Mouse (Mus musculus): ENCODE measurements around the gene Rngtt. TPM values are rescaled to one million over a fixed set of nuclear protein-coding genes. Genes with fewer than 3 reads are reported as not detected.

Gene Rngtt
- polyA plus RNA-seq, 1 experiment from 2014 or later, result 19.2 TPM

GRCm38 (mm10) chr4:33464432-33464831 lies 154.3 kb downstream of the Rngtt start:
- H3K4me1 ChIP-seq (ENCODE audit: control insufficient read depth, insufficient read depth, low read depth, low read length), result no peaks in the 10 kb centered on the region
- ATAC-seq, result no peak
- 73% methylated on average over 1 of the region's 1 CpGs for WGBS
- no peak overlapping the region for H3K27ac ChIP-seq (ENCODE audit: low read depth, low read length)
- no peaks in the 10 kb centered on the region for H3K27me3 ChIP-seq (replicated peaks; ENCODE audit: control insufficient read depth, insufficient read depth, low read length)
- H3K4me3 ChIP-seq (ENCODE audit: low read length), result no peak overlapping the region
- H3K9me3 ChIP-seq (ENCODE audit: control insufficient read depth, low read length), result no peaks in the 10 kb centered on the region
- H3K36me3 ChIP-seq (ENCODE audit: control insufficient read depth, insufficient read depth, low read length), result peaks cover 4% of the 10 kb centered on the region; the same call in 1 of the 2 replicates
- H3K4me2 ChIP-seq (ENCODE audit: low read length), result no peak overlapping the region
- no peak overlapping the region for H3K9ac ChIP-seq (ENCODE audit: low read depth, low read length)

DNA sequence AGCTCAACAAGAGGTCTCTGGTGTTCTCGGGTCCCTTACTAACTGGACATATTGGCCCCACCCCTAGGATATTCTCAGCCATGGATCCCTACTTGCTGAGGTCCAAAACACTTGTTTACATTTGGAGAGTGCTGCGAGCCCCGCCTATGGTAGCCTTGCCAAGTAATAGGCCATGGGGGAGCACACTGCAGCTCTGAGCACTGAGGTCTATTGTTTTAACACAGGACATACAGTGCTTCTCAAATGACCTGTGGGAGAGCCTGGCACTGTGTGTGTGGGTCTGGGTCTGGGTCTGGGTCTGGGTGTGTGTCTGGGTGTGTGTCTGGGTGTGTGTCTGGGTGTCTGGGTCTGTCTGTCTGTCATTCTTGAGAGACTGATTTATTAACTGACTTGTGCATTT lies 155.8 kb downstream of the Rngtt start:
- no peaks in the 10 kb centered on the region for H3K9me3 ChIP-seq (ENCODE audit: control insufficient read depth, low read length)
- H3K9ac ChIP-seq (ENCODE audit: low read depth, low read length), result no peak overlapping the region
- H3K27me3 ChIP-seq (replicated peaks; ENCODE audit: control insufficient read depth, insufficient read depth, low read length), result no peaks in the 10 kb centered on the region
- H3K27ac ChIP-seq (ENCODE audit: low read depth, low read length), result no peak overlapping the region
- ATAC-seq, result no peak
- H3K36me3 ChIP-seq (ENCODE audit: control insufficient read depth, insufficient read depth, low read length), result peaks cover 4% of the 10 kb centered on the region; the same call in 1 of the 2 replicates
- no peak overlapping the region for H3K4me2 ChIP-seq (ENCODE audit: low read length)
- no peak overlapping the region for H3K4me3 ChIP-seq (ENCODE audit: low read length)
- WGBS, result 90% methylated on average over 3 of the region's 3 CpGs
- H3K4me1 ChIP-seq (ENCODE audit: control insufficient read depth, insufficient read depth, low read depth, low read length), result no peaks in the 10 kb centered on the region

GRCm38 (mm10) chr4:33466970-33467399 lies 156.9 kb downstream of the Rngtt start:
- 86% methylated on average over 2 of the region's 2 CpGs for WGBS
- Histone ChIP-seq H3K9ac (ENCODE audit: low read depth, low read length) (no peak overlapping the region), H3K36me3 (ENCODE audit: control insufficient read depth, insufficient read depth, low read length) (peaks cover 4% of the 10 kb centered on the region; the same call in 1 of the 2 replicates), H3K4me3 (ENCODE audit: low read length) (no peak overlapping the region), H3K27me3 (replicated peaks; ENCODE audit: control insufficient read depth, insufficient read depth, low read length) (no peaks in the 10 kb centered on the region), H3K4me2 (ENCODE audit: low read length) (no peak overlapping the region), H3K9me3 (ENCODE audit: control insufficient read depth, low read length) (no peaks in the 10 kb centered on the region), H3K27ac (ENCODE audit: low read depth, low read length) (no peak overlapping the region), H3K4me1 (ENCODE audit: control insufficient read depth, insufficient read depth, low read depth, low read length) (no peaks in the 10 kb centered on the region)
- ATAC-seq, result no peak

GRCm38 (mm10) chr4:33467627-33468026 lies 157.5 kb downstream of the Rngtt start:
- Histone ChIP-seq H3K4me1 (ENCODE audit: control insufficient read depth, insufficient read depth, low read depth, low read length) (no peaks in the 10 kb centered on the region), H3K9ac (ENCODE audit: low read depth, low read length) (no peak overlapping the region), H3K27me3 (replicated peaks; ENCODE audit: control insufficient read depth, insufficient read depth, low read length) (no peaks in the 10 kb centered on the region), H3K27ac (ENCODE audit: low read depth, low read length) (no peak overlapping the region), H3K9me3 (ENCODE audit: control insufficient read depth, low read length) (no peaks in the 10 kb centered on the region), H3K4me3 (ENCODE audit: low read length) (no peak overlapping the region), H3K4me2 (ENCODE audit: low read length) (no peak overlapping the region), H3K36me3 (ENCODE audit: control insufficient read depth, insufficient read depth, low read length) (peaks cover 4% of the 10 kb centered on the region; the same call in 1 of the 2 replicates)
- 93% methylated on average over 1 of the region's 1 CpGs for WGBS
- ATAC-seq, result no peak

- no peaks in the 10 kb centered on the region for H3K4me1 ChIP-seq (ENCODE audit: control insufficient read depth, insufficient read depth, low read depth, low read length)
- H3K9ac ChIP-seq (ENCODE audit: low read depth, low read length), result no peak overlapping the region
- no peak overlapping the region for H3K27ac ChIP-seq (ENCODE audit: low read depth, low read length)
- H3K4me2 ChIP-seq (ENCODE audit: low read length), result no peak overlapping the region
- H3K27me3 ChIP-seq (replicated peaks; ENCODE audit: control insufficient read depth, insufficient read depth, low read length), result no peaks in the 10 kb centered on the region
- WGBS, result 89% methylated on average over 3 of the region's 3 CpGs
- H3K36me3 ChIP-seq (ENCODE audit: control insufficient read depth, insufficient read depth, low read length), result peaks cover 4% of the 10 kb centered on the region; the same call in 1 of the 2 replicates
- no peaks in the 10 kb centered on the region for H3K9me3 ChIP-seq (ENCODE audit: control insufficient read depth, low read length)
- no peak for ATAC-seq
- H3K4me3 ChIP-seq (ENCODE audit: low read length), result no peak overlapping the region
Observed at GRCm38 (mm10) chr4:33468151-33468550, 158.0 kb downstream of the Rngtt start.

DNA sequence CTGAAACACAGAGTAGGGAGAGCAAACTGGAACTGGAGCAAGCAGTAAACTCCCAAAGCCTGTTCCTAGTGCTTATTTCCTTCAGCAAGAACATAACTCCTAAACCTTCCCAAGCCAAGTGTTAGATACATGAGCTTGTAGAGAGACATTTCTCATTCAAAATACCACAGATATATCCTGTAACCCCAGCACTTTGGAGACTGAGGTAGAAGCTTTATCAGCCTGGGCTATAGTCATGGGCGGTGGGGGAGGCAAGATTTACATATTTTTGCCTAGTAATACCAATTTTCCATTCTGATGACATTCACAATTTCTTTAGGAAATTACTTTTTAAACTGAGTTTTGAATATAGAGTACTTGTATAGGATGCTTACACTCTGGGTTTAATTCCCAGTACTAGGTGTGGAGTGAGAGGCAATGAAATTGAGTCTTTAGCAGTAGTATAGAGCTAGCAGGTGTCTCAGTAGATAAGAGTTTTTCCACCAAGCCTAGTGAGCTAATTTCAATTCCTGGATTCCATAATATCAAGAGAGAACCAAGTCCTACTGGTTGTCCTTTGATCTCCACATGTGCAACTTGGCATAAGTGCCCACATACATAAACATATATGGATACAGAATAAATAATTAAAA lies 160.7 kb downstream of the Rngtt start:
- H3K4me3 ChIP-seq (ENCODE audit: low read length), result no peak overlapping the region
- 97% methylated on average over 1 of the region's 1 CpGs for WGBS

GRCm38 (mm10) chr4:33478011-33478785 lies 168.1 kb downstream of the Rngtt start:
- 88% methylated on average over 8 of the region's 8 CpGs for WGBS
- H3K4me1 ChIP-seq (ENCODE audit: control insufficient read depth, insufficient read depth, low read depth, low read length), result no peaks in the 10 kb centered on the region
- H3K4me3 ChIP-seq (ENCODE audit: low read length), result no peak overlapping the region
- no peaks in the 10 kb centered on the region for H3K36me3 ChIP-seq (ENCODE audit: control insufficient read depth, insufficient read depth, low read length)
- H3K27ac ChIP-seq (ENCODE audit: low read depth, low read length), result no peak overlapping the region
- no peak for ATAC-seq
- H3K27me3 ChIP-seq (replicated peaks; ENCODE audit: control insufficient read depth, insufficient read depth, low read length), result no peaks in the 10 kb centered on the region
- no peak overlapping the region for H3K4me2 ChIP-seq (ENCODE audit: low read length)
- no peak overlapping the region for H3K9ac ChIP-seq (ENCODE audit: low read depth, low read length)
- no peaks in the 10 kb centered on the region for H3K9me3 ChIP-seq (ENCODE audit: control insufficient read depth, low read length)

More for the DNA sequence above, 160.7 kb downstream of the Rngtt start:
- Histone ChIP-seq H3K4me2 (ENCODE audit: low read length) (no peak overlapping the region), H3K27ac (ENCODE audit: low read depth, low read length) (no peak overlapping the region), H3K9me3 (ENCODE audit: control insufficient read depth, low read length) (no peaks in the 10 kb centered on the region), H3K9ac (ENCODE audit: low read depth, low read length) (no peak overlapping the region), H3K4me1 (ENCODE audit: control insufficient read depth, insufficient read depth, low read depth, low read length) (no peaks in the 10 kb centered on the region), H3K36me3 (ENCODE audit: control insufficient read depth, insufficient read depth, low read length) (no peaks in the 10 kb centered on the region), H3K27me3 (replicated peaks; ENCODE audit: control insufficient read depth, insufficient read depth, low read length) (no peaks in the 10 kb centered on the region)
- ATAC-seq, result no peak

GRCm38 (mm10) chr4:33481721-33482120 lies 171.6 kb downstream of the Rngtt start:
- Histone ChIP-seq H3K27ac (ENCODE audit: low read depth, low read length) (no peak overlapping the region), H3K36me3 (ENCODE audit: control insufficient read depth, insufficient read depth, low read length) (no peaks in the 10 kb centered on the region), H3K9ac (ENCODE audit: low read depth, low read length) (no peak overlapping the region), H3K4me2 (ENCODE audit: low read length) (no peak overlapping the region), H3K27me3 (replicated peaks; ENCODE audit: control insufficient read depth, insufficient read depth, low read length) (no peaks in the 10 kb centered on the region), H3K9me3 (ENCODE audit: control insufficient read depth, low read length) (no peaks in the 10 kb centered on the region), H3K4me3 (ENCODE audit: low read length) (no peak overlapping the region), H3K4me1 (ENCODE audit: control insufficient read depth, insufficient read depth, low read depth, low read length) (no peaks in the 10 kb centered on the region)
- ATAC-seq, result no peak

DNA sequence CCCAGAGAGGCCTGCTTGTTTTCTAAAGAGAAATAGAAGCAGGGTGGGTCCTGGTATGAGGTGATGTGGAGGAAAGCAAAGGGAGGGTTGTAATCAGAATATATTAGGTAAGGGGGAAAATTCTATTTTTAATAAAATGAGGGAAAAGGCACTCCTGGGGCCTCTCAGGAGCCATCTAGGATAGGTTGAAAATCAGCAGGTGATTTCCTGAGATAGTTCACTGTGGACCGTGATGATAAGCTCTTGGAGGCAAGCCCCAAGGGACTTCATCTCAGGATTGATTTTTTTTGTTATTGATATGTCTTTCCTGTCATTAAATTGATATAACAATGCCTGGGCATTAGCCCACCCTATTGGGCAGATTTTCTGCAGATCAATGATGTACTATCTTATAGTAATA lies 175.9 kb downstream of the Rngtt start:
- Histone ChIP-seq H3K27ac (ENCODE audit: low read depth, low read length) (no peak overlapping the region), H3K36me3 (ENCODE audit: control insufficient read depth, insufficient read depth, low read length) (no peaks in the 10 kb centered on the region), H3K27me3 (replicated peaks; ENCODE audit: control insufficient read depth, insufficient read depth, low read length) (no peaks in the 10 kb centered on the region), H3K9ac (ENCODE audit: low read depth, low read length) (no peak overlapping the region), H3K9me3 (ENCODE audit: control insufficient read depth, low read length) (no peaks in the 10 kb centered on the region), H3K4me2 (ENCODE audit: low read length) (no peak overlapping the region), H3K4me3 (ENCODE audit: low read length) (no peak overlapping the region), H3K4me1 (ENCODE audit: control insufficient read depth, insufficient read depth, low read depth, low read length) (no peaks in the 10 kb centered on the region)
- ATAC-seq, result no peak
- 57% methylated on average over 1 of the region's 1 CpGs for WGBS

Data from hindbrain, embryonic 16.5 days (tissue).